Mouse (Mus musculus) liver, adult 2 months (tissue): ENCODE measurements around the gene Trhde.

Experiments used
- CTCF ChIP-seq: fragments of 200-500 bp; IDR thresholded peaks from 2 replicates; pipeline ENCODE4 v1.5.1; 2011; ENCODE audit warnings: low read depth, low read length, control low read depth
- POLR2A ChIP-seq: fragments of 200-500 bp; IDR thresholded peaks from 2 replicates; pipeline ENCODE4 v1.6.1; 2011; ENCODE audit warnings: low read length, control low read depth; ENCODE audit not compliant: insufficient read depth; ENCODE audit errors: extremely low read depth

DNA sequence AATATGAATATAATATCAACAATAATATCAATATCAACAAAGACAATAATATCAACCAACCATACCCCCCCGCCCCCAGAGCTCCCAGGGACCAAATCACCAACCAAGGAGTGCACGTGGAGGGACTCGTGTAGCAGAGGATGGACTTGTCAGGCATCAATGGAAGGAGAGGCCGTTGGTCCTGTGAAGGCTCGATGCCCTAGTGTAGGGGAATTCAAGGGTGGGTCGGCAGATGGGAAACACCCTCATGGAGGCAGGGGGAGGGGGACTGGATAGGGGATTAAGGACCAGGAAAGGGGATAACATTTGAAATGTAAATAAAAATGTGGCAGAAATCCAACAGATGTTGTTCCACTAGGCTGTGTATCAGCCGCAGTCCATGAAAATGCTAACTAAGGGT lies 40.0 kb downstream of the Trhde start:
- no peak for TF ChIP-seq POLR2A
- no peak for TF ChIP-seq CTCF
